Mouse (Mus musculus): Measurements from ENCODE around the gene Pno1.

DNA sequence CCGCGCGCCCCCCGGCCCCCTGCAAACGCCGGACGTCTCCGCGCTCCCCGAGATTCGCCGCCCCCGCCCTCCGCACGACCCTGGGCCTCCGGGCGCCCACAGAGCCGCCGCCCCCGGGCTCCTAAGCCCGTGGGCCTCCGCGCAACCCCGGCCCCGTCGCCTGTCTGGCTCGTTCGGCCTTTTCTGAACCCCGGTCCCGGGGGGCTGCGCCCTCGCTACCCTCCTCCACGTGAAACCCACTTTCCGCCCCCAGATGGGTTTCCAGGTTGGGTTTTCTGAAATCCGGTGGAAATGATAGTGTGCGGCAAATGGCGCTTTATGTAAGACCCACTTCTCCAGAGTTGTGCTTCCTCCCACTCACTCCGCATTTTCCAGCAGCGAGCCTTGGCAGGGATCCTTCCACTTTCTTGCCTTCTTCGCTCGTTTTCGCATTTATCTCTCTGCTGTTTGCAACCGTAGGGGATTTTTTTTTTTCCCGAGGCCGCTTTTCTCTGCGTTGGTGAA is 51.6 kb downstream of the Pno1 start:
- no peak for TF ChIP-seq CTCF (IDR thresholded peaks at IDR 0.05; ENCODE audit: low read depth)
- TF ChIP-seq EP300 (IDR thresholded peaks at IDR 0.05; ENCODE audit: low read depth), result no peak

Measured in heart, postnatal 0 days (tissue).